Mouse (Mus musculus): ENCODE measurements around the gene Dgki.

DNA sequence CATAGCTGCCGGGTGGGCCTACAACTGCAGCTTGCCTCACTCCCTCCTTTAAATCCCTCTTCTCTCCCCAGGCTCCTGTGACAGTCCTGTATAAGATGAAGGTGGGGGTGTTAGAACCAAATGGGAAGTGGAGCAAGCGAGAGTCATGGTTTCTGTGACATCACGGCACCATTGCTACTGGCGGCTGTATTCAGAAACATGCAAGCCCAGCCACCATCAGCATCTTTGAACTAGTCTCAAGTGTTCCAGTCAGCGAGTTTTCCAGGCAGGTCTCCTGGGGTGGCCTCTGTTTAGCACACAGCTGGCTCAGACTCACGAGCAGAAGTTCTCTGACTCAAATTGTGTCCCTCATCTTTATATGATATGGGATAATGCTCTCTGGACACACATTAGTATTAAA lies 68.8 kb downstream of the Dgki start:
- TF ChIP-seq GATA1 (IDR thresholded peaks at IDR 0.05; ENCODE audit: borderline replicate concordance, low read length), result no peak
- TF ChIP-seq CTCF (IDR thresholded peaks at IDR 0.05; ENCODE audit: low read depth, low read length), result no peak
- no peak for TF ChIP-seq POLR2AphosphoS5 (IDR thresholded peaks at IDR 0.05; ENCODE audit: insufficient replicate concordance, low read depth, low read length)
- no peak for TF ChIP-seq TAL1 (conservative IDR thresholded peaks at IDR 0.05; ENCODE audit: low read depth, low read length)
- TF ChIP-seq GATA2 (IDR thresholded peaks at IDR 0.05; ENCODE audit: borderline replicate concordance, low read depth, low read length), result no peak
